Mouse (Mus musculus) intestine, embryonic 14.5 days (tissue): ENCODE data around the gene Cnnm2. TPM values are rescaled to one million over a fixed set of nuclear protein-coding genes. Genes with fewer than 3 reads are reported as not detected.

ENCODE experiments used
- ATAC-seq: fragments of 200-750 bp; cut with Nextera tagmentation; replicated peaks from 2 replicates; pipeline ENCODE4 v1.8.0; 2017; ENCODE audit warnings: low read depth, moderate number of reproducible peaks, moderate TSS enrichment, moderate library complexity; ENCODE audit not compliant: low FRiP score, low TSS enrichment
- DNase-seq: peaks from one replicate; pipeline ENCODE4 v3.0.0-alpha.2; 2018; ENCODE audit warnings: low spot score
- H3K27ac ChIP-seq: fragments of 300-500 bp; sonication (generic); 2 replicates; pipeline ENCODE4 v1.5.1; 2014; ENCODE audit warnings: low read depth, mild to moderate bottlenecking, control low read depth
- H3K27me3 ChIP-seq: fragments of 300-500 bp; sonication (generic); replicated peaks from 2 replicates; pipeline ENCODE4 v1.6.1; 2014; ENCODE audit warnings: low read length, control low read depth; ENCODE audit not compliant: control insufficient read depth, insufficient read depth
- H3K36me3 ChIP-seq: fragments of 300-500 bp; sonication (generic); 2 replicates; pipeline ENCODE4 v1.6.1; 2014; ENCODE audit warnings: low read length, control low read depth; ENCODE audit not compliant: control insufficient read depth, insufficient read depth
- H3K4me1 ChIP-seq: fragments of 300-500 bp; sonication (generic); replicated peaks from 2 replicates; pipeline ENCODE4 v1.6.1; 2014; ENCODE audit warnings: low read length, control low read depth, mixed read lengths; ENCODE audit not compliant: control insufficient read depth, insufficient read depth
- H3K4me2 ChIP-seq: fragments of 300-500 bp; sonication (generic); 2 replicates; pipeline ENCODE4 v1.6.1; 2014; ENCODE audit warnings: low read length
- H3K4me3 ChIP-seq: fragments of 300-500 bp; sonication (generic); 2 replicates; pipeline ENCODE4 v1.5.1; 2014; ENCODE audit warnings: low read depth, low read length, control low read depth, mixed read lengths
- H3K9ac ChIP-seq: fragments of 300-500 bp; sonication (generic); 2 replicates; pipeline ENCODE4 v1.6.1; 2014; ENCODE audit warnings: mild to moderate bottlenecking, low read length
- H3K9me3 ChIP-seq: fragments of 300-500 bp; sonication (generic); 2 replicates; pipeline ENCODE4 v1.6.1; 2016; ENCODE audit warnings: low read length, control low read depth; ENCODE audit not compliant: control insufficient read depth
- WGBS: fragments of 180-500 bp; shearing (Covaris S2); extraction: QIAGEN DNeasy Blood & Tissue Kit; methylation state at CpG from one replicate; pipeline ENCODE4 v1.1.7; 2014; 5-methylcytosine and 5-hydroxymethylcytosine counted together
- polyA plus RNA-seq: library from polyadenylated mRNA; unstranded; fragments of >200 nt; fragmentation: Nextera tagmentation; extraction: Ambion mirVana; gene quantifications from 2 replicates; pipeline ENCODE4 v1.2.1, GENCODE M21; 2014

Gene Cnnm2
- polyA plus RNA-seq, 1 experiment from 2014 or later: 2.2 TPM

DNA sequence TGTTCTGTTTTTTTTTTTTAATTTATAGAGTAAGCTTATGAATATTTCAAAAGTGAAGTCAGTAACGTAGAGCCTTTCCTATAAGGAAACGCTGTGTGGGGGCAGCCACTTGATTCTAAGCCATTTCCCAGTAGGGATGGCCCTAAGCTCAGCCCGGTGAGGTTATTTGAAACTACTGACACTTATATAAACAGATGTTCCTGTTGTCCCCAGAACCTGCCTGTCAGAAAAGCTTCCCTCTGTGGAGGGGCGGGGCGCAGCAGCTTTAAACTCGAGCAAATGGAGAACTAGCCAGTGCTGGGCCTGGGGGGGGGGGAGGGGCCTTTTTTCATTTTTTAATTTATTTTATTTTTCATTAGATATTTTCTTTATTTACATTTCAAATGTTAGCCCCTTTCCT is 102.7 kb downstream of the Cnnm2 start:
- Histone ChIP-seq H3K9ac (no peak overlapping the region), H3K9me3 (no peaks in the 10 kb centered on the region), H3K27me3 (no peaks in the 10 kb centered on the region), H3K4me3 (no peak overlapping the region), H3K27ac (no peak overlapping the region), H3K36me3 (no peaks in the 10 kb centered on the region), H3K4me1 (peaks cover 27% of the 10 kb centered on the region), H3K4me2 (no peak overlapping the region)
- 35% methylated on average over 6 of the region's 6 CpGs for WGBS
- ATAC-seq (no peak), DNase-seq (no peak)

DNA sequence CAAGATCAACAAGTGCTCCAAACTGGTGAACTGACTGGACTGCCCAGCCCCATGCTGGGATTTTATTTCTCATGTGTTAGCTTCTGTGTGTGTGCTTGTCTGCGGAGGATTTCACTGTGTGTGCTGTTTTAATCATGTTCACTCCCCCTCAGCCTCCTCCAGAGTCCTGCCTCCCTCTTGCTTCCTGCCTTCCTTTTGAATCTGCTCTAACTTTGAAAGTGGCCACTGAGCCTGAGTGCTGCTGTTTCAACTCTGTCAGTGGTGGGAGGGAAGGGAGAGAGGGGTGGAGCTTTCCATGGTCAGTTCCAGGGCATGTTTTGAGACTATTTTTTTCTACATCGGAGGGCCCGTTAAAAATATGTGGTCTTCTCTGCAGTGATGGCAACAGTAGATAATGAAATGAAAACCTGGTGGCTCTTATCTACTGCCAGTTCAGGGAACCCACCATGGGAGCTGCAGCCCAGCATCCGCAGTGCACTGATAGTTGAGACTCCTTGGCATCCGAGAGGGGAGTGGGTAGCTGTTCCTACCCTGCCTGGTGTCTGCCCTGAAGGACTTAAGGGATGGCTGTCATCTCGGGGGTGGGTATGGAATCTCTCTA is 103.4 kb downstream of the Cnnm2 start:
- 49% methylated on average over 6 of the region's 6 CpGs for WGBS
- no peaks in the 10 kb centered on the region for H3K27me3 ChIP-seq
- no peak for ATAC-seq

DNA sequence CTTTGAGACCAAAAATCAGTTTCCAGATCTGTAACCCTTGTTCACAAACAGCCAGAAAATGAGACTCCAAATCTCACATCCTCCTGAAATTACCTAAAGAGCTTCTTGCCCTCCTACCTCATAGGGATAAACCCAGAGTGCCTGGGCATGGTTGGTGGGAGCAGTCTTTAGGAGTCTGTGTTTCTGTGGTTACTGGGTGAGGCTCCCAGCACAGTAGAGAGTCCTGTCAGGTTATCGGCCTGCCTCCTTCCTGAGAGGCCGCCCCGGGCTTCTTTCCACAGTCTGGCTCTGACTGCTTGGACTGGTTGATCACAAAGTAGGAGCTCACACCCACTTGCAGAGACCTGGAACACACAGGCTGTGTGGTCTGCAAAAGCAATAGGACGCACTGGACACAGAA is 104.0 kb downstream of the Cnnm2 start:
- Histone ChIP-seq H3K4me3 (no peak overlapping the region), H3K9ac (no peak overlapping the region), H3K27ac (no peak overlapping the region), H3K9me3 (no peaks in the 10 kb centered on the region), H3K4me2 (no peak overlapping the region), H3K27me3 (no peaks in the 10 kb centered on the region), H3K4me1 (peaks cover 27% of the 10 kb centered on the region), H3K36me3 (no peaks in the 10 kb centered on the region)
- DNase-seq (no peak), ATAC-seq (no peak)
- 68% methylated on average over 4 of the region's 4 CpGs for WGBS

More for the DNA sequence above, 103.4 kb downstream of the Cnnm2 start:
- Histone ChIP-seq H3K4me2 (no peak overlapping the region), H3K9me3 (no peaks in the 10 kb centered on the region), H3K9ac (no peak overlapping the region), H3K4me3 (no peak overlapping the region), H3K27ac (no peak overlapping the region), H3K36me3 (no peaks in the 10 kb centered on the region), H3K4me1 (peaks cover 27% of the 10 kb centered on the region)
- no peak for DNase-seq

DNA sequence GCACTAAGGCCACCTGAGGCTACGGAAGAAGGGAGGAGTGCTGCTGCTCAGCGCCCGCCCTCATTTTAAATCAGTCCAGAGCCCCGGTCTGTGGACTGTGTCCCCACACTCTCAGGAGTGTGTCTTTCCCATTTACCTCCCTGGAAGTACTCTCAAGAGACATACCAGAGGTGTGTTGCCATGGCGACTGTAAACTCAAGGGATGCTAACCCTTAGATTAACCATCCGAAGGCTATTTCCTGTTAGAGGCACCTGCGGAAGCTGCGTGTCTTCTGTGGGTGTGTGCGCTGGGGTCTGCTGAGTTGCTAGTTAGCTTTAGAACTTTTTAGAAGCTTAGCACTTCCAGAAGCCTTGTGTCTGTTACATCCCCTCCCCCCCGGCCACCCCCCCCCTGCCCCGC is 107.7 kb downstream of the Cnnm2 start:
- peak; percentile 52; the same call in 1 of the 2 replicates for ATAC-seq
- Histone ChIP-seq H3K27me3 (no peaks in the 10 kb centered on the region), H3K4me1 (peaks cover 8% of the 10 kb centered on the region; the same call in 1 of the 2 replicates), H3K27ac (no peak overlapping the region), H3K9me3 (no peaks in the 10 kb centered on the region), H3K36me3 (no peaks in the 10 kb centered on the region), H3K4me3 (no peak overlapping the region), H3K4me2 (no peak overlapping the region), H3K9ac (no peak overlapping the region)
- 50% methylated on average over 11 of the region's 11 CpGs for WGBS
- no peak for DNase-seq

DNA sequence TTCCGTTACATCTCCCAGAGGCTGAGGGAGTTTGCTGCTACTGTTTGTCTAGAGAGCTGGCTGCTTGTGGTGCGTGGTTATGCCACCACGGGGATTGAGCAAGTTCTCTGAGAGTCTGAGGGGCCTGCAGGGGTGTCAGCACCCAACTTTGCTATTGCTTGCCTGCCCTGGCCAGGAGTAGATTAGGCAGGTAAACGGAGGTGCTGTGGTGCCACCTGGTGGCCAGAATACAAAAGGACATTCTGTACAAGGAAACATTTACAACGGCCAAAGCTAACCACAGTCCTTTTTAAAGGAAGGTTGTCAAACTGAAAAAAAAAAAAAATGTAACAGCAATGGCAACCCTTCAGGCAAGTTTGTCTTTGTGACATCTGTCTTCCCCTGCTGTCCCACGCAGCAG is 108.1 kb downstream of the Cnnm2 start:
- H3K9me3 ChIP-seq: no peaks in the 10 kb centered on the region
- no peak overlapping the region for H3K4me3 ChIP-seq
- no peak overlapping the region for H3K4me2 ChIP-seq
- no peaks in the 10 kb centered on the region for H3K27me3 ChIP-seq
- H3K27ac ChIP-seq: no peak overlapping the region
- H3K36me3 ChIP-seq: no peaks in the 10 kb centered on the region
- peak; percentile 53; the same call in 1 of the 2 replicates for ATAC-seq
- no peak overlapping the region for H3K9ac ChIP-seq
- WGBS: 9% methylated on average over 6 of the region's 6 CpGs
- H3K4me1 ChIP-seq: peaks cover 5% of the 10 kb centered on the region; the same call in 1 of the 2 replicates
- peak; percentile 94 for DNase-seq

DNA sequence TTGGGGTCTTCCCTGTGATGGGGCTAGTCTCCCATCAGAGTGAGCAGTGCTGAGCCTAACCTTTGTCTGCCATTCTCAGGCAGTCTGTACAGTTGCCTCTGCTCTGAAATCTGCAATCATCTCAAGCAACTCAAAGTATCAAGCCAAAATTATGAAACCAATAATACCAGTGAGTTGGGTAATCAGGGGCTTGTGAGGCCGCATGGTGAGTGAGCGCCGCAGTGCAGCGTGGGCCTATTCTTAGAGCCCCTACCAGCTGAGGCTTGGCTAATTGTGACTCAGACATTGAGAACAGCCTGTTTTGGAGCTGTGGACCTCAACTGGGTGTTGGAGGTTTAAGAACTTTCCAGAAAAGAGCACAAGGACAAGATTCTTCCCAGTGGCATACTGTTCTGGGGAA is 109.7 kb downstream of the Cnnm2 start:
- Histone ChIP-seq H3K9ac (no peak overlapping the region), H3K9me3 (no peaks in the 10 kb centered on the region), H3K27me3 (no peaks in the 10 kb centered on the region), H3K4me2 (no peak overlapping the region), H3K27ac (no peak overlapping the region), H3K36me3 (no peaks in the 10 kb centered on the region), H3K4me3 (no peak overlapping the region), H3K4me1 (no peaks in the 10 kb centered on the region)
- no peak for DNase-seq
- no peak for ATAC-seq
- 95% methylated on average over 4 of the region's 4 CpGs for WGBS

DNA sequence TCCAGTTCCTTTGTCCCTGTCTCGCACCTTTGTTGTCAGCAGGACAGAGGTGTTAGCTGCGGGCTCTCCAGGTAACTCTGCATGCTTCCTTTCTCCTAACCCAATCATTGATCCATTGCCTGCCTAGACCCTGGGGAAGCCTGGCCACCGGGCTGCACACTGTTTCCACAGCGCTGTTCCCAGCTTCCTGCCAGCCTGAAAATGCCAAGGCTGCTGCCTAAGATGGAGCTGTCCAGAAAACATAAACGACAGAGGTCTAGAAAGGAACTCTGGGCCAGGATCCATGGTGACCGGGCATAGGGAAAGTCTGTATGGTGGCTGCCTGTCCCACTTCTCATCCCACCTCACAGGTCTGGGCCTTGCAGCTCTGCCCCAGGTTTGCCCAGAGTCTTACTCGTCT is 110.3 kb downstream of the Cnnm2 start:
- no peak overlapping the region for H3K9ac ChIP-seq
- WGBS: 70% methylated on average over 7 of the region's 7 CpGs
- no peaks in the 10 kb centered on the region for H3K36me3 ChIP-seq
- no peak overlapping the region for H3K4me2 ChIP-seq
- no peaks in the 10 kb centered on the region for H3K9me3 ChIP-seq
- no peaks in the 10 kb centered on the region for H3K27me3 ChIP-seq
- H3K4me1 ChIP-seq: no peaks in the 10 kb centered on the region
- H3K27ac ChIP-seq: no peak overlapping the region
- DNase-seq (no peak), ATAC-seq (no peak)
- no peak overlapping the region for H3K4me3 ChIP-seq

DNA sequence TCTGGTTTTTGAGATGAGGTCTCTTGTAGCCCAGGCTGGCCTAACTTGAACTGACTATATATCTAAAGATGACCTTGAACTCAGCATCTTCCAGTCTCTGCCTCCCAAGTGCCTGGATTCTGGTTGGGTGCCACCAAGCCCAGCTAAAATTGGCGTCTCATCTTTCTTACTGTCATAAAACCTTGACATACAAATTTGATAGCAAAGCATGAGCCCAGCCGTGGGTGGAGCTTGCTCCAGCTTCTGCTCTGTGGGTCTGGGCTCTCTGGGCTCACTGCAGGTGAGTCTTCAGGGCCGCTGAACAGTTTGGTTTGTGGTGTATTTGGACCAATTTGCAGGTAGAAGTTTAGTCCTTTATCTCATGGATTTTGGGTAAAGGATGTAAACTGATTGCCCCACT is 112.5 kb downstream of the Cnnm2 start:
- Histone ChIP-seq H3K9ac (no peak overlapping the region), H3K9me3 (no peaks in the 10 kb centered on the region), H3K4me3 (no peak overlapping the region), H3K4me1 (no peaks in the 10 kb centered on the region), H3K27ac (no peak overlapping the region), H3K27me3 (no peaks in the 10 kb centered on the region), H3K36me3 (no peaks in the 10 kb centered on the region), H3K4me2 (no peak overlapping the region)
- WGBS: 82% methylated on average over 3 of the region's 3 CpGs
- DNase-seq (no peak), ATAC-seq (no peak)

DNA sequence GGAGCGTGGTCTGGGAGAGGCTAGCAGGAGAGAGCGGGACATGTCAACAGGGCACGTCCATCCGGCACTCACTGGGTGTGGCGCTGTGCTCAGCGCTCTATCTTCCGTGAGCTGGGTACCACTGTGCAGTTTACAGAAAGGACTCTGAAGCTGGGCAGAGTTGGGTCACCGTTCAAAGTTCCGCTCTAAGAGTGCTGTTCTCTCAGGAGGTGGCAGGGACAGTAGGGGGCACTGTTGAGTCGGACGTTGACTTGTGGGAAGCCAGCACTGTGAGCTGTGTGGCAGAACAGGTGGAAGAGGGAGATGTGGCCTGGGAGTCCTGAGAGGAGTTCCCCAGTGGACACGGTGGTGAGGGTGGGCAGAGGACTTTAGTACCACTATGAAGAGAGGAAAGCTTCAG is 114.4 kb downstream of the Cnnm2 start:
- 0 out of 2 replicates have a peak, but pooled peaks have one; percentile 12 for ATAC-seq

More for the DNA sequence above, 114.4 kb downstream of the Cnnm2 start:
- Histone ChIP-seq H3K9ac (no peak overlapping the region), H3K4me1 (no peaks in the 10 kb centered on the region), H3K27ac (no peak overlapping the region), H3K27me3 (no peaks in the 10 kb centered on the region), H3K4me3 (no peak overlapping the region), H3K4me2 (no peak overlapping the region), H3K9me3 (no peaks in the 10 kb centered on the region), H3K36me3 (no peaks in the 10 kb centered on the region)
- DNase-seq: peak; percentile 92
- 40% methylated on average over 12 of the region's 12 CpGs for WGBS
